16 mouse cellular contexts compared by ENCODE assay signal in genomic region chr3:108167499-108167898, GRCm38 (mm10). TPM values are rescaled to one million over a fixed set of nuclear protein-coding genes. Genes with fewer than 3 reads are reported as not detected.
DNase-seq lines count a peak whose midpoint lies in the region; ATAC-seq and TF ChIP-seq lines count a peak whose summit lies in the region.
"Had no signal": no experiment of that assay in that cellular context is flagged by ENCODE, and none has a peak within 500 bp of the region (broad histone marks: within the 10 kb centered on the region; RNA-seq: fewer than 3 reads in every experiment).

No protein-coding gene starts in this region.

- TF ChIP-seq CTCF in left cerebral cortex, adult 2 months (IDR thresholded peaks at IDR 0.05) = no peak

- H3K4me1 ChIP-seq in embryonic facial prominence, embryonic 14.5 days (ENCODE audit: control insufficient read depth, insufficient read depth, low read length) = peaks cover 26% of the 10 kb centered on the region
- peaks cover 45% of the 10 kb centered on the region for H3K4me1 ChIP-seq in limb, embryonic 14.5 days (ENCODE audit: control insufficient read depth, insufficient read depth, low read length)

- intact Hi-C loops in left cerebral cortex, adult 2 months (cut with DNase I) = loop anchor here (5.0 kb wide), 1 partner anchor 220 kb away; no protein-coding TSS in a partner anchor

- no peak overlapping the region for H3K4me3 ChIP-seq in embryonic facial prominence, embryonic 14.5 days (ENCODE audit: low read depth, low read length)
- H3K4me3 ChIP-seq in limb, embryonic 14.5 days (replicated peaks; ENCODE audit: low read length) = no peak overlapping the region
- H3K4me3 ChIP-seq in left cerebral cortex, adult 2 months = no peak overlapping the region
- H3K4me3 ChIP-seq: lung, embryonic 15.5 days; myocyte had no signal

- H3K36me3 ChIP-seq in embryonic facial prominence, embryonic 14.5 days (ENCODE audit: control insufficient read depth, insufficient read depth, low read length) = no peaks in the 10 kb centered on the region
- H3K36me3 ChIP-seq in limb, embryonic 14.5 days (ENCODE audit: control insufficient read depth, insufficient read depth, low read length) = no peaks in the 10 kb centered on the region
- H3K36me3 ChIP-seq: lung, embryonic 15.5 days had no signal

- no peak for TF ChIP-seq POLR2A in limb, embryonic 14.5 days (IDR thresholded peaks at IDR 0.05; ENCODE audit: borderline replicate concordance, extremely low read depth, insufficient read depth, insufficient read length)

- 22% methylated on average over 14 of the region's 14 CpGs for WGBS in embryonic facial prominence, embryonic 14.5 days
- 20% methylated on average over 14 of the region's 14 CpGs for WGBS in limb, embryonic 14.5 days

- no peaks in the 10 kb centered on the region for H3K27me3 ChIP-seq in embryonic facial prominence, embryonic 14.5 days (replicated peaks; ENCODE audit: control insufficient read depth, insufficient read depth, low read length)
- no peaks in the 10 kb centered on the region for H3K27me3 ChIP-seq in limb, embryonic 14.5 days (ENCODE audit: control insufficient read depth, insufficient read depth, low read length)
- H3K27me3 ChIP-seq: lung, embryonic 15.5 days had no signal

- no peak for ATAC-seq in embryonic facial prominence, embryonic 14.5 days (ENCODE audit: low read depth)
- ATAC-seq in limb, embryonic 14.5 days (ENCODE audit: low FRiP score, low read depth) = no peak

- H3K4me2 ChIP-seq in embryonic facial prominence, embryonic 14.5 days (ENCODE audit: low read depth, low read length) = no peak overlapping the region
- H3K4me2 ChIP-seq in limb, embryonic 14.5 days (replicated peaks; ENCODE audit: low read depth, low read length, severe bottlenecking) = no peak overlapping the region
- H3K4me2 ChIP-seq: lung, embryonic 15.5 days had no signal

- peak overlapping the region; percentile 32 for H3K9ac ChIP-seq in embryonic facial prominence, embryonic 14.5 days (ENCODE audit: low read depth, low read length)
- H3K9ac ChIP-seq in limb, embryonic 14.5 days (ENCODE audit: low read depth, low read length, severe bottlenecking) = no peak overlapping the region
- H3K9ac ChIP-seq: lung, embryonic 15.5 days had no signal

- peak; percentile 41 for DNase-seq in embryo, embryonic 10 days (ENCODE audit: low spot score)
- DNase-seq in embryo, embryonic 11 days = no peak
- peak; percentile 39 to 54 for DNase-seq in kidney, postnatal 4 days
- no peak for DNase-seq in kidney, postnatal 25 days
- peak; percentile 51 for DNase-seq in embryonic facial prominence, embryonic 14.5 days (ENCODE audit: low spot score)
- no peak for DNase-seq in limb, embryonic 14.5 days (ENCODE audit: low spot score)
- no peak for DNase-seq in left cerebral cortex, adult 2 months (ENCODE audit: extremely low spot score in 1 of 2, low spot score in 2 of 2)
- DNase-seq in left cerebral cortex, adult 18-20 months (ENCODE audit: low spot score in 2 of 2) = no peak
- DNase-seq: adrenal gland, adult 2 months; cerebellum, adult 11-12 months; layer of hippocampus, postnatal 36 days; spleen, adult 18-20 months had no signal

- peak overlapping the region; percentile 49; the same call in 1 of the 2 replicates for H3K27ac ChIP-seq in embryonic facial prominence, embryonic 14.5 days (replicated peaks; ENCODE audit: low read depth, low read length)
- H3K27ac ChIP-seq in limb, embryonic 14.5 days (replicated peaks; ENCODE audit: low read depth, low read length) = peak overlapping the region; percentile 58
- H3K27ac ChIP-seq in left cerebral cortex, adult 2 months = no peak overlapping the region
- H3K27ac ChIP-seq: lung, embryonic 15.5 days had no signal

- H3K9me3 ChIP-seq in embryonic facial prominence, embryonic 14.5 days (ENCODE audit: control insufficient read depth, low read length) = no peaks in the 10 kb centered on the region
- H3K9me3 ChIP-seq in limb, embryonic 14.5 days (ENCODE audit: control insufficient read depth, low read length) = no peaks in the 10 kb centered on the region
- H3K9me3 ChIP-seq: lung, embryonic 15.5 days had no signal

RNA-seq across cellular contexts. Expression of gene Gpr61, which starts 12.8 kb away (rescaled TPM):
- polyA plus RNA-seq in embryonic facial prominence, embryonic 14.5 days (2014; fragmentation: Nextera tagmentation; extraction: Ambion mirVana) = 0.42 and 0.45 TPM in 2 replicates
- 0.20 and 0.26 TPM in 2 replicates for polyA plus RNA-seq in limb, embryonic 14.5 days (2012; rRNA removed)
- 0.10 and 0.14 TPM in 2 replicates for polyA plus RNA-seq in limb, embryonic 14.5 days (2014; fragmentation: Nextera tagmentation; extraction: Ambion mirVana)
- total RNA-seq in left cerebral cortex, adult 2 months (2021) = 10 to 100 TPM; 17.0 to 19.0 TPM
- total RNA-seq in left cerebral cortex, adult 18-20 months (2021) = 10 to 100 TPM; 18.4 to 22.3 TPM
- total RNA-seq: hematopoietic stem cell, adult 5-6 weeks had no signal
- polyA plus RNA-seq: gonadal fat pad, adult 2 months had no signal

RNA-seq across cellular contexts. Expression of gene Amigo1, which starts 18.6 kb away (rescaled TPM):
- polyA plus RNA-seq in embryonic facial prominence, embryonic 14.5 days (2014; fragmentation: Nextera tagmentation; extraction: Ambion mirVana) = 5.1 and 5.3 TPM in 2 replicates
- 11.3 and 14.8 TPM in 2 replicates for polyA plus RNA-seq in limb, embryonic 14.5 days (2012; rRNA removed)
- polyA plus RNA-seq in limb, embryonic 14.5 days (2014; fragmentation: Nextera tagmentation; extraction: Ambion mirVana) = 5.4 and 5.7 TPM in 2 replicates
- 10 to 100 TPM; 80.2 to 82.8 TPM for total RNA-seq in left cerebral cortex, adult 2 months (2021)
- 10 to 100 TPM; 78.2 to 79.7 TPM for total RNA-seq in left cerebral cortex, adult 18-20 months (2021)

RNA-seq across cellular contexts. Expression of gene Gnai3, which starts 21.6 kb away (rescaled TPM):
- polyA plus RNA-seq in embryonic facial prominence, embryonic 14.5 days (2014; fragmentation: Nextera tagmentation; extraction: Ambion mirVana) = 157 and 172 TPM in 2 replicates
- 81.8 and 89.8 TPM in 2 replicates for polyA plus RNA-seq in limb, embryonic 14.5 days (2012; rRNA removed)
- polyA plus RNA-seq in limb, embryonic 14.5 days (2014; fragmentation: Nextera tagmentation; extraction: Ambion mirVana) = 165 and 166 TPM in 2 replicates
- 10 to 100 TPM; 26.9 to 28.6 TPM for total RNA-seq in left cerebral cortex, adult 2 months (2021)
- 10 to 100 TPM; 29.0 to 30.4 TPM for total RNA-seq in left cerebral cortex, adult 18-20 months (2021)

RNA-seq across cellular contexts. Expression of gene Cyb561d1, which starts 33.5 kb away (rescaled TPM):
- polyA plus RNA-seq in embryonic facial prominence, embryonic 14.5 days (2014; fragmentation: Nextera tagmentation; extraction: Ambion mirVana) = 1.9 and 2.7 TPM in 2 replicates
- 3.8 and 5.0 TPM in 2 replicates for polyA plus RNA-seq in limb, embryonic 14.5 days (2012; rRNA removed)
- polyA plus RNA-seq in limb, embryonic 14.5 days (2014; fragmentation: Nextera tagmentation; extraction: Ambion mirVana) = 1.7 and 2.0 TPM in 2 replicates
- total RNA-seq in left cerebral cortex, adult 2 months (2021) = 10 to 100 TPM; 18.8 to 20.7 TPM
- 10 to 100 TPM; 20.6 to 21.4 TPM for total RNA-seq in left cerebral cortex, adult 18-20 months (2021)

RNA-seq across cellular contexts. Expression of gene Atxn7l2, which starts 43.2 kb away (rescaled TPM):
- 15.6 and 20.2 TPM in 2 replicates for polyA plus RNA-seq in embryonic facial prominence, embryonic 14.5 days (2014; fragmentation: Nextera tagmentation; extraction: Ambion mirVana)
- polyA plus RNA-seq in limb, embryonic 14.5 days (2012; rRNA removed) = 37.0 and 45.2 TPM in 2 replicates
- 22.9 and 23.7 TPM in 2 replicates for polyA plus RNA-seq in limb, embryonic 14.5 days (2014; fragmentation: Nextera tagmentation; extraction: Ambion mirVana)
- 10 to 100 TPM; 30.6 to 32.8 TPM for total RNA-seq in left cerebral cortex, adult 2 months (2021)
- total RNA-seq in left cerebral cortex, adult 18-20 months (2021) = 10 to 100 TPM; 22.9 to 27.9 TPM

Comparison
In these comparisons a context has a peak if more than half of its experiments do, and no peak if none do; other contexts are left out.
1. DNase-seq: peak in embryo, embryonic 10 days (single experiment), kidney, postnatal 4 days (2 of 2) and embryonic facial prominence, embryonic 14.5 days (single experiment); none in embryo, embryonic 11 days (single experiment), kidney, postnatal 25 days (0 of 2), limb, embryonic 14.5 days (single experiment), left cerebral cortex, adult 2 months (0 of 2) and left cerebral cortex, adult 18-20 months (0 of 2).